Mouse (Mus musculus): ENCODE data around the gene D430042O09Rik. TPM values are rescaled to one million over a fixed set of nuclear protein-coding genes. Genes with fewer than 3 reads are reported as not detected.

Gene D430042O09Rik
- polyA plus RNA-seq, 1 experiment from 2014 or later: 7.4 TPM

DNA sequence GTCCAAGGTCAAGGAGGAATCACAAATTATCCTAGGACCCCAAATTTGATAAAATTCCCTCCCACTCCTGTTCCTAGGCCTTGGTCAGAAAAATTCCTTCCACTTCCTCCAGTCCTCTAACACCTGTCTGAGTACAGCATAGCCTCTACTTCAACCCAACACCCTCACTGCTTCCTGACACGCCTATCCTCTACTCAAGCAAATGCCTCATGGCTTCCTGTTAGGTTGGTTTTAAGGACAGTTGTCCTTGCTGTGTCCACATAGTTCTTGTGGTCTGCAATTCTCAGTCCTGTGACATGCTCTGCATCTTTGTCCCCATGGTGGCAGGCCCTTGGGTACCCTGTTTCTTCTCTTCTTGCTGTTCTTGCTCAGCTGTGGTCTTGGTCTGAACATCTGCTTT, 37.1 kb downstream of the D430042O09Rik start:
- 96% methylated on average over 1 of the region's 1 CpGs for WGBS
- no peak overlapping the region for H3K4me2 ChIP-seq
- H3K9ac ChIP-seq: no peak overlapping the region
- H3K4me1 ChIP-seq (replicated peaks): no peaks in the 10 kb centered on the region
- H3K27ac ChIP-seq (replicated peaks): no peak overlapping the region
- H3K27me3 ChIP-seq: no peaks in the 10 kb centered on the region
- no peak for ATAC-seq (ENCODE audit: low FRiP score, low read depth)
- no peak overlapping the region for H3K4me3 ChIP-seq
- no peaks in the 10 kb centered on the region for H3K9me3 ChIP-seq
- H3K36me3 ChIP-seq: no peaks in the 10 kb centered on the region

GRCm38 (mm10) chr7:125746621-125747315, 39.1 kb downstream of the D430042O09Rik start:
- 82% methylated on average over 2 of the region's 2 CpGs for WGBS
- H3K4me1 ChIP-seq (replicated peaks): no peaks in the 10 kb centered on the region
- no peak overlapping the region for H3K4me2 ChIP-seq
- no peaks in the 10 kb centered on the region for H3K9me3 ChIP-seq
- no peak overlapping the region for H3K4me3 ChIP-seq
- no peak overlapping the region for H3K27ac ChIP-seq (replicated peaks)
- no peak overlapping the region for H3K9ac ChIP-seq
- no peak for ATAC-seq (ENCODE audit: low FRiP score, low read depth)
- no peaks in the 10 kb centered on the region for H3K27me3 ChIP-seq
- H3K36me3 ChIP-seq: no peaks in the 10 kb centered on the region

- H3K9ac ChIP-seq: no peak overlapping the region
- H3K4me1 ChIP-seq (replicated peaks): no peaks in the 10 kb centered on the region
- H3K27me3 ChIP-seq: no peaks in the 10 kb centered on the region
- H3K4me2 ChIP-seq: no peak overlapping the region
- H3K9me3 ChIP-seq: no peaks in the 10 kb centered on the region
- H3K36me3 ChIP-seq: no peaks in the 10 kb centered on the region
- no peak for ATAC-seq (ENCODE audit: low FRiP score, low read depth)
- WGBS: 64% methylated on average over 7 of the region's 7 CpGs
- H3K4me3 ChIP-seq: no peak overlapping the region
- no peak overlapping the region for H3K27ac ChIP-seq (replicated peaks)
Observed at GRCm38 (mm10) chr7:125747316-125747690, 39.6 kb downstream of the D430042O09Rik start.

GRCm38 (mm10) chr7:125748186-125748585, 40.5 kb downstream of the D430042O09Rik start:
- H3K9me3 ChIP-seq: no peaks in the 10 kb centered on the region
- H3K27ac ChIP-seq (replicated peaks): no peak overlapping the region
- 55% methylated on average over 3 of the region's 3 CpGs for WGBS
- no peak overlapping the region for H3K4me2 ChIP-seq
- ATAC-seq (ENCODE audit: low FRiP score, low read depth): no peak
- H3K9ac ChIP-seq: no peak overlapping the region
- H3K4me1 ChIP-seq (replicated peaks): no peaks in the 10 kb centered on the region
- H3K27me3 ChIP-seq: no peaks in the 10 kb centered on the region
- H3K36me3 ChIP-seq: no peaks in the 10 kb centered on the region
- no peak overlapping the region for H3K4me3 ChIP-seq

GRCm38 (mm10) chr7:125752699-125753325, 45.1 kb downstream of the D430042O09Rik start:
- WGBS: 86% methylated on average over 7 of the region's 7 CpGs
- H3K4me1 ChIP-seq (replicated peaks): no peaks in the 10 kb centered on the region
- H3K36me3 ChIP-seq: no peaks in the 10 kb centered on the region

DNA sequence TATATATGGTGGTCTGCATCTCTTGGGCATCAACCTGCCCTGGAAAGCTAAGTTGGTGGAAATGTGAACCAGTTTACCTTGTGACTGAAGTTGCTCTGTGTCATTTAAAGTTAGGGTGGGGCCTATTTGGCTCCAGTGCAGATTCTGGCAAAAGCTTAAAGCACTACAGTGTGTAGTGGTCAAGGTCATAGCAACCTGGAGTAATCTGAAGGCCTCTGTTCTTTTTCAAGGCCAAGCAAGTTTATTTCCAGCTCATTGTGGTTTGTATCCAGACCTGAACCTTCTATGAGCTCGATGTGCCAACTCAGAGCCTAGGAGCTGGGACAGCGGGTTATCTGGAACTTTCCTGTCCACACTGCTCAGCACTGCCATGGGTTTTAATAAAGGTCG, 45.6 kb downstream of the D430042O09Rik start:
- no peak overlapping the region for H3K4me2 ChIP-seq

More at GRCm38 (mm10) chr7:125752699-125753325, 45.1 kb downstream of the D430042O09Rik start:
- H3K27me3 ChIP-seq: no peaks in the 10 kb centered on the region
- no peak overlapping the region for H3K4me2 ChIP-seq
- no peak overlapping the region for H3K9ac ChIP-seq
- no peak for ATAC-seq (ENCODE audit: low FRiP score, low read depth)
- H3K4me3 ChIP-seq: no peak overlapping the region
- H3K9me3 ChIP-seq: no peaks in the 10 kb centered on the region
- no peak overlapping the region for H3K27ac ChIP-seq (replicated peaks)

DNA sequence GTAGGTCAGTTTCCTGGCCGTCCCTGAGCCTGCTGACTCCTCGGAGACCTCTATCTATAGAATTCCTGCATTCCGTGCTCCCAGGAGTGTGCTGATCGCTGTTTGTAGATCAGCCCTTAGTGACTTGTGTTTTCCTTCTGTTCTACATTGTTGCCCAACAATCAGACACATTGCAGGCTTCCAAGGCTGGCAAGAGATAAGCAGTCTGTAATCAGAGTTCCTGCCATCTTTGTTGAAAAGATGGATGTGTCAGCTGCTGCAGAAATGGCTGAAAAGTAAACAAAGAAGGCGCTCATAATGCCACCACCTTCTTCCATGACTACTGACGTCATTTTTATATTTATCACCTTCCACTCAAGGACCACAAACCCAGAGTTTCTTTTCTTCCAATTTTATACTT, 49.1 kb downstream of the D430042O09Rik start:
- no peak overlapping the region for H3K9ac ChIP-seq
- no peaks in the 10 kb centered on the region for H3K4me1 ChIP-seq (replicated peaks)
- no peak overlapping the region for H3K27ac ChIP-seq (replicated peaks)
- H3K4me3 ChIP-seq: no peak overlapping the region
- H3K36me3 ChIP-seq: 0 out of 2 replicates have a peak, but pooled peaks cover 3% of the 10 kb centered on the region
- ATAC-seq (ENCODE audit: low FRiP score, low read depth): no peak
- WGBS: 76% methylated on average over 6 of the region's 6 CpGs
- H3K9me3 ChIP-seq: no peaks in the 10 kb centered on the region
- no peaks in the 10 kb centered on the region for H3K27me3 ChIP-seq
- no peak overlapping the region for H3K4me2 ChIP-seq

More for the DNA sequence above, 45.6 kb downstream of the D430042O09Rik start:
- Histone ChIP-seq H3K27ac (replicated peaks) (no peak overlapping the region), H3K9ac (no peak overlapping the region), H3K36me3 (no peaks in the 10 kb centered on the region), H3K9me3 (no peaks in the 10 kb centered on the region), H3K4me3 (no peak overlapping the region), H3K27me3 (no peaks in the 10 kb centered on the region), H3K4me1 (replicated peaks) (no peaks in the 10 kb centered on the region)
- WGBS: 93% methylated on average over 3 of the region's 3 CpGs
- no peak for ATAC-seq (ENCODE audit: low FRiP score, low read depth)

- H3K36me3 ChIP-seq: 0 out of 2 replicates have a peak, but pooled peaks cover 3% of the 10 kb centered on the region
- no peaks in the 10 kb centered on the region for H3K27me3 ChIP-seq
- no peak overlapping the region for H3K9ac ChIP-seq
- WGBS: 83% methylated on average over 6 of the region's 6 CpGs
- H3K4me1 ChIP-seq (replicated peaks): peaks cover 8% of the 10 kb centered on the region; the same call in 1 of the 2 replicates
- H3K4me3 ChIP-seq: no peak overlapping the region
- H3K9me3 ChIP-seq: no peaks in the 10 kb centered on the region
- ATAC-seq (ENCODE audit: low FRiP score, low read depth): no peak
- H3K4me2 ChIP-seq: no peak overlapping the region
- H3K27ac ChIP-seq (replicated peaks): no peak overlapping the region
Observed at GRCm38 (mm10) chr7:125757896-125758623, 50.4 kb downstream of the D430042O09Rik start.

DNA sequence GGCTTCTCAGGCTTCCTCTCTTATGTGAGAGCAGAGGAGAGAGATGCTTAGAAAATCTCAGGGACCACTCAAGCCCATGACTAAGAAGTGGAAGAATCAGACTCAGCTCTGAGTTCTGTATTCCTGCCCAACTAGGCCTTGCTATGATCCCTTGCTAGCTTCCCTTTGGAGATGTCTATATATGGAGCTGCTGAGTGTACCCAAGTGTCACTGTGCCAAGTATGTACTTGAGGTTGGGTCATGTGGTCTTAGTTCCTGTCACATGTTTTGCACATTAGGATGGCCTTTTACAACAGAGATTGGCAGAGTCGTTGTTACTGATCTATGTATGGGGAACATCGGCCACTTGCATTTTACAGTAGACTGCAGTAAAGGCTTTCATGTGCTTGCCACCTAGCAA, 54.6 kb downstream of the D430042O09Rik start:
- Histone ChIP-seq H3K9ac (no peak overlapping the region), H3K4me3 (no peak overlapping the region), H3K4me2 (no peak overlapping the region), H3K9me3 (no peaks in the 10 kb centered on the region), H3K4me1 (replicated peaks) (peaks cover 19% of the 10 kb centered on the region), H3K27me3 (no peaks in the 10 kb centered on the region), H3K27ac (replicated peaks) (no peak overlapping the region), H3K36me3 (0 out of 2 replicates have a peak, but pooled peaks cover 3% of the 10 kb centered on the region)
- ATAC-seq (ENCODE audit: low FRiP score, low read depth): no peak
- WGBS: 87% methylated on average over 2 of the region's 2 CpGs

DNA sequence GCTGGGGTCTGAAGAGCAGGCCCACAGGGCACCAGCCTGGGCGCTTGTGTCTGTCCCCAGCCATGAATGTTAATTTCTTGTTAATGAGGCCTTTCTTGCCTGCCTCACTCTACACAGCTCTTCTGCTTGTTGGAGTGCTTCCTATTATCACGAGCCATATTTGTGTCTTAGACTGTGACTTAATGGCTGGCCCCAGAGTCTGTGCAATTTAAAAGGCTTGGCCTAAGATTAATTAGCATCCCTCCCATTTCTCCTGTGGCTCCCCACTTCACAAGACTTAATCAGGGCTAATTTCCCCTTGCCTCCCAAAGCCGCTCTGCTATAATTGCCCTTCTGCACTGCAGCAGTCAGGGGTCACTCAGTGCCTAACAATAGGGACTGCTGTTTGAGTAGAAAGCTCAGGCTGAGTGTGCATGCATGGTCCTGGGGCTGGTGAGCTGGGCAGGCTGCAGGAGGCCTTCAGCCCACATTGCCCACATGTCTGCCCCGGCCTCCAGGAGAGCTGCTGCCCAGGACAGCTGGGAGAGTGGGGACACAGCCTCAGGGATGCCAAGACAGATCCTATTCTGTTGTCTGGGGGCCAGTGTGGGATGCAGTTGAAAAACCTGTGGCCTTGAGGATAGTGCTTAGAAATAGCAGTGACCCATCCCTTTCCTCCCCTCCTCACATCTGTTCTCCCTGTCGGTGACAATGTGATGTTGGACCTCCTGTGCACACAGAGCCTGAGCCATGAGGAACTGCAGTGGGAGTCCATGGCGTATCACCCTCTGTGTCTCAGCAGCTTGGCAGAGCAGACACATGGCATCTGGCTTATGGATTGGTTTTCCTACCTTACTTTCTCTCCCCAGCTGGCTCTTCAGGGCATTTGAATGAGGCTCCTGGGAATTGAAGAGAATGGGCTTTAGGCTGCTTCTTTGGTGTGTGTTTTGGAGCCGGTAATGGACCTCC, 55.5 kb downstream of the D430042O09Rik start:
- 0 out of 2 replicates have a peak, but pooled peaks cover 3% of the 10 kb centered on the region for H3K36me3 ChIP-seq
- H3K4me1 ChIP-seq (replicated peaks): peaks cover 26% of the 10 kb centered on the region
- no peak overlapping the region for H3K9ac ChIP-seq
- no peak overlapping the region for H3K4me2 ChIP-seq
- no peaks in the 10 kb centered on the region for H3K9me3 ChIP-seq
- peak; percentile 50; the same call in 1 of the 2 replicates for ATAC-seq (ENCODE audit: low FRiP score, low read depth)
- 36% methylated on average over 7 of the region's 7 CpGs for WGBS
- H3K27ac ChIP-seq (replicated peaks): no peak overlapping the region
- H3K27me3 ChIP-seq: no peaks in the 10 kb centered on the region
- no peak overlapping the region for H3K4me3 ChIP-seq

GRCm38 (mm10) chr7:125764373-125764772, 56.7 kb downstream of the D430042O09Rik start:
- no peak overlapping the region for H3K4me2 ChIP-seq
- H3K9ac ChIP-seq: no peak overlapping the region
- no peaks in the 10 kb centered on the region for H3K9me3 ChIP-seq
- ATAC-seq (ENCODE audit: low FRiP score, low read depth): no peak
- H3K4me3 ChIP-seq: no peak overlapping the region
- H3K27ac ChIP-seq (replicated peaks): no peak overlapping the region
- 0 out of 2 replicates have a peak, but pooled peaks cover 3% of the 10 kb centered on the region for H3K36me3 ChIP-seq
- peaks cover 26% of the 10 kb centered on the region for H3K4me1 ChIP-seq (replicated peaks)
- no peaks in the 10 kb centered on the region for H3K27me3 ChIP-seq
- 94% methylated on average over 3 of the region's 3 CpGs for WGBS
